Mouse (Mus musculus) olfactory bulb, adult 2 months (tissue): ENCODE measurements around the gene Igf1r.

Experiments used
- CTCF ChIP-seq: fragments of 200-500 bp; IDR thresholded peaks from 2 replicates; pipeline ENCODE4 v1.5.1; 2012; ENCODE audit warnings: low read depth, mild to moderate bottlenecking, low read length, moderate library complexity; ENCODE audit not compliant: insufficient read depth
- POLR2A ChIP-seq: fragments of 200-500 bp; IDR thresholded peaks from 2 replicates; pipeline ENCODE4 v1.6.1; 2012; ENCODE audit warnings: mild to moderate bottlenecking, low read depth, low read length, moderate library complexity; ENCODE audit not compliant: insufficient read depth

- TF ChIP-seq CTCF (no peak), POLR2A (no peak)
Measured at GRCm38 (mm10) chr7:68277897-68278270, 325.3 kb downstream of the Igf1r start.
